Mouse (Mus musculus) erythroblast, embryonic 14.5 days (primary cell): ENCODE results near the gene Kmt2d.

Experiments used
- GATA1 ChIP-seq: IDR thresholded peaks from 2 replicates; pipeline ENCODE4 v1.6.1; 2012; ENCODE audit warnings: low read length, inconsistent platforms, mixed read lengths
- TAL1 ChIP-seq: IDR thresholded peaks from 3 replicates; pipeline ENCODE4 v1.6.1; 2012; ENCODE audit warnings: low read length, inconsistent platforms, mixed read lengths

DNA sequence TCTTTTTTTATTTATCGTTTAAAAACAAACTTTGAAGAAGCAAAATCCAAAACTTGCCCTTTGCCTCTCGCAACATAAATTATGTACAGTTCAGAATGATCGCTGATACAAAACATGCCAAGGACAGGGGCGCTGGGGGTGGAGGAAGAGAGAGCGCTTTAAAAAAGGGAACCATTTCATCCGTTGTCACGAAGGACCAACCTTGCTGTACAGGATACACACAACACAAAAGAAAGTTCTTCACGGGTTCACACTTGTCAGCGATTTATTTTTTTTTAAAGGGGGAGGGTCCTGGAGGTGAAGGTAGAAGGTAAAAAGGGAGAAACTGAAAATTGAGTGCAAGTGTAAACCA, 39.3 kb downstream of the Kmt2d start:
- TF ChIP-seq GATA1 (no peak), TAL1 (no peak)
